Mouse (Mus musculus): ENCODE measurements around the gene Rcan1.
"Not testable (repeated sequence)": the region's sequence is repeated elsewhere in the genome, so short reads cannot be mapped to it uniquely, and the experiment has no call there.

Rcan1 gene

DNA sequence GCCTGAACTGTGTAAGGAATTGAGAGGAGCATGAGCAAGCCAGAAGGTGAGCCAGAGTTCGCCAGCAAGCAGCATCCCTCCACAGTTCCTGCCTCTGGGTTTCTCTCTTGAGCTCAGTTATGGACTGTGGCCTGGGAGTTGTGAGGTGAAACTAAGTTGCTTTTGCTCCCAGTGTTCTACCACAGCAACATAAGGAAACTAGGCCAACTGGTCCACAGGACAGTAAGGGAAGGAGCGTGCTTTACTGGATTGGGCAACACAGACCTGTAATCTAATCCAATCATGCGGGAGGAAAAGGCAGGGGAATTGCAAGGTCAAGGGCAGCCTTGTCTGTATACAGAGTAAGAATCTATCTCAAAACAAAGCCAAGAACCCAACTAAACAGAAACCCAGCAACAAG lies 37.5 kb downstream of the Rcan1 start:
- DNase-seq (ENCODE audit: low spot score in 2 of 2): no peak

DNA sequence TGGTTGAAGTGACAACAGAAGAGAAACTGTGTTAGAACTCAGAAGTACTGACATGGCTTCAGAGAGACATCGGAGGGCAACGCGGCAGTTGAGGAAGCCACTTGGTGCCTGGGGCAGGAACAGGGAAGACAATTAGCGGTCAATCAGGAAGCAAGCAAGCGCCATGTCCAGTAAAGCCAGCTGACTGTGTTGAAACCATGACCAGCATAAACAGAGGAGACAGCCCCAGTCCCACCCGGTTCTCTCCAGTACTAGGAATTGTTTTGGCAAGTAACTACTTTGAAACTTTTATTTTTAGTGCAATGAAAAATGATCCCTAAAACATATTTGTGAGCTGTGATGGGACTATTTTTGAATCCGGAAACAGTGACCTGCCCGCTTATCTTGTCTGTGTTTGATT lies 39.9 kb downstream of the Rcan1 start:
- no peak for DNase-seq (ENCODE audit: low spot score in 2 of 2)

DNA sequence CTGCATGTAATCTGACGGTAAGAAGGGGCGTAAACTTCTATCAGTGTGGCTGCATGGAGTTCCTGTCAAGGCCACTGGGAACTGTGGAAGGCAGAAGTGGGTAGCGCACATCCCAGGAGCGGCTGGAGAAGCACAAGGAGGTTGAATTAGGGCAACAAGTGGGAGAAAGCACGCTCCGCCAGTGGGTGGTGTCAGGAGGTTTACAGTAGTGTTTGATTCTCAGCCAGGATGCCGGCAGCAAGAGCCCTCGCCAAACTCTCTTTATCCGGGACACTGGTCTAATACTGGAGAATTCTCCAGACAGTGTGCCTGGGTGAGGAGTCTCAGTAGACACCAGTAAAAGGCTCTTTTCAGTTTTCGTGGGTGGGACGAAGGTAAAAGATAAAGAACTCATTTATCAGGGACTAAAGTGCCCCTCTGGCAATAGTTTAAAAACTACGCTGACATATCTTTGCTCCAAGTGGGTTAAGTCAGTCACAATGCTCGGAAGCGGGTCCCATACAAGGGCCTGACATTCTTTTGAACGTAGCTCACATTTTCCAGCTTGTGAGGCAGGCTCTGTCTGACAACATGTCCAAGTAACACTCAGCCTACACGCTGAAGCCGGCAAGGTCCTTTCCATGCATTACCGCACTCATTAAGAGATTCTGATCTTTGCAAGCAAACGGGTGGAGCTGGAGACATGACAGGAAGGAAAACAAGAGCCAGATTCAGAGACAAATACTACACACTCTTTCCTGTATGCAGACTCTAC lies 42.3 kb downstream of the Rcan1 start:
- peak; percentile 71 to 76 for DNase-seq (ENCODE audit: low spot score in 2 of 2)

DNA sequence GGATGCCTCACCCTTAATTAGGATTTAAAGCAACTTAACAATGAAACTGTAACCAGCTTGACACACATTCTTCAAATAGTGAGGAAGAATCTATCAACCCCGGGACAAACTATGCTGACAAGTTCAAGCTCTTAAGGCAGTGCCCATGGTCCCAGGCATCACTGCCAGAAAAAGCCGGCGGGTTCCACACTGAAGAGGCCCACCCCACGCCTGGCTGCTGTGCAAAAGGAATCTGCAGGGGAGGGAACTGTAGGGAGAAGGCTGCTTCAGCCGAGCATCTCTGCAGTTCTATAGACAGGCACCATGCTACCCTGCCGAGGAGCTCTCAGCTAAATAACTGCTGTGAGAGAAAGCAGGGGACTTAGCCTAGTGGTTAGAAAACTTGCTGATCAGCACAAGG lies 44.0 kb downstream of the Rcan1 start:
- no peak for DNase-seq (ENCODE audit: low spot score in 2 of 2)

DNA sequence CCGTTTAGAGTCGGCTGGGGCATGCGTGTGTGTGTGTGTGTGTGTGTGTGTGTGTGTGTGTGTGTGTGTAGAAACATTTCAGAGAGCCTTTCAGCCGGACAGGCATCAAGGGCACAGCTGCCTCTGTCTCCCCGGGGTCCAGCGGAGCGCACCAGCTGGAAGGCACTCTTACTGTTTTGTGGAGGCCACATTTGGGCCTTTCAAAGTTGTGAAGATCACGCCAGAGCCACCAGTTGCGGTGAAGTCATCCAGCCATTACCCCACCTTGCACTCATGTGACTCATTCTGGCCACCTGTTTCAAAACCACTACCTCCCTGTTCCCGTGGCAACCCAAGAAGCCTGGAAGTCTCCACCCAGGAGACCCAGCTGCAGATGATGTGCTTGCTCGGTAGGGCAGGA lies 44.8 kb downstream of the Rcan1 start:
- DNase-seq (ENCODE audit: low spot score in 2 of 2): no peak

DNA sequence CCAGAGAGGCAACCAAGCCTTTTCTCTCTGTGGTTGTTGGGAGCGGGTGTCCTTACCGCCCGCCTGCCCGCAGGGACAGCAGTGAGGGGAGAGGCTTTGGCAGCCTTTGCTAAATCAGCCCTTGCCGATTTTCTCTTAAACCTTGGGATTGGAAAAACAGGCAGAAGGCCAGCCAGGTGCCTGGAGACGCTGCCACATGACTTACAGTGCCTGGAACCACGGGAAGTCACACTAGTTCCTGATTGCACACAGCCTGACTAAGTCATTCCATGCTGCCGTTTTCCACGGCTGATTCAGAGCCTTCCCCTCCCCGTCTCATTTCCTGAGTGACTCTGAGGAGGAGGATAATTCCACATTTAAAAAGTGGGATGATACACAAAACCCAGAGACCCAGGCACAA lies 47.3 kb downstream of the Rcan1 start:
- peak in 1 of 2 experiments; percentile 23 for DNase-seq (ENCODE audit: low spot score in 2 of 2)

DNA sequence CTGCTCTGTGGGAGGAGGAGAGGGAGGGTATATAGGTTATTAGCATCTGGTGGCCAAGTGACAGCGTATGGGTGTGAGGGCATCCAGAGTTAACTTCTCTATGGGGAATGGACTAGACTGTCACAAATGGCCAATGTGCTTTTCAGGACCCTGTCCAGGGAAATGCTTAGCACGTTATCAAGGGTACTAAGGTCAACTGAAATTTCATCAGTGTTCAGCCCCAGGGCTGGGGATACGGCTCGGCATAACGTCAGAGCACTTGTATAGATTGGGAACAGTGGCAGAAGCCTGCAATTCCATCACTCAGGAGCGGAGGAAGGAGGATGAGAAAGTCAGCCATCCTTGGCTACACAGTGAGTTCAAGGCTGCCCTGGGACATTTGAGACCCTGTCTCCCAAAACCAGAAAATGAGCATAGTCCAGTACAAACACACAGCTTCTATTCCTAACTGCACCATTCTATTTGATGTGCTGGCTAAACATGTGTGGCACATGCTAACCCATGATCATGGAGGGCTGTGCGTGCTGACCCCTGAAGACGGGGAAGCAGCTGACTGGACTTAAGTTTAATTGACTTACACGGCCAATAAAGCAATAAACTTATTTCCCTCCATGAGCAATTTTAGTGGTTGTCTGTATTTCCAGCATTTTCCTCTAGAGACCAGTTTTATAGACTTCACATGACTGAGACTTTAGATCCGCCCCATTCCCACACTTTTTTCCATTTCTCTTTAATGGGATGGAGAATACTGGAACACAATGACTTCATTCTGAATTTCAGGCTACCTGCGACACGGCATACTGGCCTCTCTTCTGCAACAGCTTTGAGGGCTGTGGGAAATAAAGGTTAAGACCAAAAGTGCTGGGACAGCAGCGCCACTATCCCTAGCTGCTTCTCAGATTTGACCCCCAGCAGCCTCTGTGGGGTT lies 48.0 kb downstream of the Rcan1 start:
- DNase-seq (ENCODE audit: low spot score in 2 of 2): no peak

DNA sequence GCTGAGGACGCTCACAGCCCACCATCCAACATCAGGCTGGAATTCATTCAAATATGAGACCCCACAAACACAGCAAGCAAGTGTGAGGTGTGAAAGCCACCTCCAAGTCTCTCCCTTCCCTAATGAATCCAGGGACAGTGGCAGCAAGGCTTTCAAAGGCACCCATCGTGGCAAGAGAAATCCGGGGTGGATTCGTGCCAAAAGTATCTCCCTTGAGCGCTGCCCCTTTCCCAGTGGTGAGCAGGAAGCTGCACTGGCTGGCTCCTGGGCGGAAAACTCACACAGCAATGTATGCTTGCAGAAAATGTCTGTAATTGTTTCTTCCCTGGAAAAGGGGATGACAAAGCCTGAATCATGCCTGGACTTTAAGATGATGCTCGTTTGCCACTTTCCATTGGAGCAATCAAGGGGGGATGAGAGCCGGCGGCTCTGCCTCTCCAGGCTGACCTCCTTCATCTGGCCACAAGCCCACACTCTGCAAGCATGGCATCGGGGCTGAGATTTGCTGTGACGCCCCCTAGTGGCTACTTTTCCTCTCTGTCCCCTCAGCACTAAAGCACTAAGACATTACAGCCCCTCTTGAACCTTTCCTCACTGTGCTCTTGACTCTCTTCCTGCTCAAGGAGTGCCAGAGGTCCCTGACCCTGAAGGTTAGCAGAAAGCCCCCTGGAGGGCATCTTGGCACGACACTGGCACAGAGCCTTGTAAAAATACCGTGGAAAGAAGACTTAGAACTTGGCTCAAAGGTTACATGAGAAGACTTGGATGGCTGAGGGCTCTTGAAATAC lies 49.3 kb downstream of the Rcan1 start:
- no peak for DNase-seq (ENCODE audit: low spot score in 2 of 2)

DNA sequence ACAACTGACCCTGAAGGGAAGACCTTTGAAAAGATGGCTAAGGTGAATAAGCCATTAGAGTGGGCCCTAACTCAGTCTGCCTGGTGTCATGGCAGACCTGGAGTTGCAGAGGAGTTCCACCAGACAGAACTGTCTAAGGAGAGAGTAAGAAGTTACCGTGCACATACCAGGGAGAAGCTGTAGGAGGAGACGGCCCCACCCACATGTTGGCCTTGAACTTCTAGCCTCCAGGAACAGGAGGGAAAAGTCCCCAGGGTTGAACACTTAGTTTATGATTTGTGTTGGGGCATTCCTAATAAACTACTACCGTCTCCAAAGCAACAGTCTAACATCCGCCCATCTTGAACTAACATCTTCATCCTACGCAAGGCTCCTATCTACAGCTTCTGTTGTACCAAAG lies 50.0 kb downstream of the Rcan1 start:
- DNase-seq (ENCODE audit: low spot score in 2 of 2): no peak

DNA sequence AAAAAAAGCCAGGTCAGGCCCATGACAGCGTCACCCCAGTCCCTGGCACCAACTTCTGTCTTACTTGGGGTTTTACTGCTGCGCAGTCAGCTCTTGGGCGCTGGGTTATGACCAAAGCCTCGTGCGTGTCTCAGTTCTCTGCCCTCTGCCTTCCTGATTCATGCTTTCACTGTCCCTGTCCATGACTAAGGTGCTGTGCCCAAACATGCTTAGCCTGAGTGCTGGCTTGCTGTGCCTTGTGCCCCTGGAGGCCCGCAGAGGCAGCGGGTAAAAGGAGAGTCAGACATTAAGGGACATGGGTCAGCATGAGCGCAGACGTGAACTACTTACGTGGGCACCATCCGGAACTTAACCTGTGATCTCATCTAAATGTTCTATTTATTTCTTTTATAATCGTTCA lies 51.6 kb downstream of the Rcan1 start:
- DNase-seq (ENCODE audit: low spot score in 2 of 2): no peak

DNA sequence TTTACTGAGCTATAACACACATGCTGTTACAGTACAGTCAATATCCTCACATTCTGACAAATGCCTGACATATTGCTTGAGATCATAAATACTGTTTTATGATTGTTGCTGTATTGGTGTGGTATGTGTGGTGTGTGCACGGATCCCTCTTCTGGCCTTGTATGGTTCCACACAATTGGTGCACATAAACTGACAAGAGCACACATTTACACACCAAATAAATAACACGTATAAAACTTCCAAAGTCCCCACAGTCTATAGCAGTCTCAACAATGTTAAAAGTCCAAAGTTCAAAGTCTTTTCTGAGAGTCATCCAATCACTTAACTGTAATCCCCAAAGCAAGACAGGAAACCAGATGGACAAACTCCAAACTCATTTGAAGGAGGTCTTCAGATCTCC lies 53.4 kb downstream of the Rcan1 start:
- no peak for DNase-seq (ENCODE audit: low spot score in 2 of 2)

DNA sequence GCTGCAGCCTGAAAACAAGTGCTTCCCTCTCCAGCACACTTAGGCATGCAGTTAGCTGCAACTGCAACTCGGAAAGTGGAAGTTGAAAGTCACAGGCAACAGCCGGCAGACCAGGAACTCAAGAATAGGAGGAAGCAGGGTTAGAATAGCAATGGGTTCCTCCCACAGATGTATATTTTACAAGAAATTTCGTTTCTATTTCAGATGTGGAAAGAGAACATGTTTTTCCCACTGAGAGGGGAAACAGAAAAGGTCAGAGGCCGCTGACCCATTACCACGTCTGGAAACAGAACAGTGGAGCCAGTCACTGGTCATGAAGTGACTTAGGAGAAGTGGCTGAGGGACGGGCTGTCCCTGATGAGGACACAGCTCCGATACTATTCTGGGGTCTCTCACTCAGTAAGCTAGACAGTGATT lies 55.0 kb downstream of the Rcan1 start:
- DNase-seq (ENCODE audit: low spot score in 2 of 2): peak; percentile 33 to 63

DNA sequence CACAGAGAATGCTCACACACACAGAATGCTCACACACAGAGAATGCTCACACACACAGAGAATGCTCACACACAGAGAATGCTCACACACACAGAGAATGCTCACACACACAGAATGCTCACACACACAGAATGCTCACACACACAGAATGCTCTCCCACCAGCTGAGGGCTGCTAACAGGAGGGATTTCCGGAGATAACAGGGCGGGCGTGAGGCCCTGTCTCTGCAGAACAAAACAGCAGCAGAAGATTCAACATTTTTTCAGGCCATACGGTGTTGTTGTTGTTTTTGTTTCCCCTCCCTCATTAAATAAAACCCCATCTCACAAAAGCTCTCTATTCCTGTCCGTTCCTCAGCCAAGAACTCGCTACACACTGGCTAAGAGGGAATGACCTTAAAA lies 55.6 kb downstream of the Rcan1 start:
- not testable (repeated sequence) for DNase-seq (ENCODE audit: low spot score in 2 of 2)

DNA sequence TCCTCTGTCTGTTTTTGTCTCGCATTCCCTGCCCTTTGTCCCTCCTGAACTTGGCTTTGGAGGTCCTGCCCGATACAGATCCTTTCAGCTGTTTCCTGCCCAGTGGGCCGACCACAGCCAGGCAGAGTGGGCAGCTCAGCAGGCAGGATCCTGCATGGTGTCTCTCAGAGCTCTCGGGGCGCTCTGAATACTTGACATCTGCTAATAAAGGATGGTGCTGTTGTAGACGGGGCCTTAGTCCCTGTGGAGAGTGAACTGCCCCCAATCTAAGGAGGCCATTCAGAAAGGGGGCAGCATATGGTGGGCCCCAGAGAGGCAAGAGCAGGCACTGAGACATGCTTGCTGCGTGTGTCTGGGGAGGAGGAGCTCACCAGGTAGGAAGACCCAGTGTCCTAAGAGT lies 57.8 kb downstream of the Rcan1 start:
- no peak for DNase-seq (ENCODE audit: low spot score in 2 of 2)

DNA sequence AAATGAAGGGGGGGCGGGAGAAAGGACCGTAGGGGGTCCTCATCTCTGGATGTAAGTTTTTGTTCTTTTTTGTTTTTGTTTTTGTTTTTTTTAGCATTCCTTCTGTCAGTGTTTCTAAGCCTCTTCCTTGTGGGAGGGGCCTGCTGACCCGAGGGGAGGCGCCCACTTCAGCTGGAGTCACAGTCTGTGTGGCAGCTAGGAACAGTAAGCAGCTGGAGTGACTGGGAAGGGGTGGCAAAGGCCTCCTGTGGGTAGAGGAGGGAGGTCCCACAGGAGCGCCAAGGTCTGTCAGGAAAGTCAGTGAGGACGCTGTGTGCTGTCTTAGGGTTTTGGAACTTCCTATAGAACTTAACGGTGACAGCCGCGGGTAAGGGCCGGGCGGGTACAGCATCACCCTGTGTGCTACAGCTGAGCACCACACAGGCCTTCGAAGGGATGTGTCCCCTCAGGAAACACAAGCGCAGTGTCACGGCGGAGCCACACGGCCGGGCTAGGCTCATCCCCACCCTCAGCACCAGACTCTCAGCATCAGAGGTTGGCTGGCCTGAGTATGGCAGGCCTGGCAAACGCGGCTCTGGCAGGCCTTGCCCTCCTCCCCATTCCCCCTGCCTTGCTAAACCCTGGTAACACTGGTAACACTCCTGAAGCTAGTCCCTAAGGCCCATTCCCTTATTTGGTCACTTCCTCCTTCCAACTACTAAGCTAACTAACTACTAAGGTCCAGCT lies 58.5 kb downstream of the Rcan1 start:
- DNase-seq (ENCODE audit: low spot score in 2 of 2): no peak

DNA sequence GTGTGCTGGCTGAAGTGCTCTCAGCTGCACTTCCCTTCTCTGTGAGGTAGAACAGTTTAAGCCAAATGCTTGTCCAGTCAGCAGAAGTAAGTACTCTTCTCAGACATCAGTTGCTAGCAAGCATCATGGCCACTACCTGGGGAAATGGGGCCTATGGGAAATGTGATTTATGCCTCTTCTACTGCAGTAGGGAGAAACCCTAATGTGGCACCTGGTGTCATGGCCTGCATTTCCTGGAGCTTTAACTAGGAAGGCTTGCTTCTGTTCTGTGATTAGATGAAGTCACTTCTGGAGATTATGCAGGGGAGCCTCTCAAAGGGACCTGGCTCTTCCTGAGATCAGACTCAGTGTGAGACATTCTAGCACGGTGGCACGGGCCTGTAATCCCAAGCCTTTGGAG lies 60.3 kb downstream of the Rcan1 start:
- no peak for DNase-seq (ENCODE audit: low spot score in 2 of 2)

DNA sequence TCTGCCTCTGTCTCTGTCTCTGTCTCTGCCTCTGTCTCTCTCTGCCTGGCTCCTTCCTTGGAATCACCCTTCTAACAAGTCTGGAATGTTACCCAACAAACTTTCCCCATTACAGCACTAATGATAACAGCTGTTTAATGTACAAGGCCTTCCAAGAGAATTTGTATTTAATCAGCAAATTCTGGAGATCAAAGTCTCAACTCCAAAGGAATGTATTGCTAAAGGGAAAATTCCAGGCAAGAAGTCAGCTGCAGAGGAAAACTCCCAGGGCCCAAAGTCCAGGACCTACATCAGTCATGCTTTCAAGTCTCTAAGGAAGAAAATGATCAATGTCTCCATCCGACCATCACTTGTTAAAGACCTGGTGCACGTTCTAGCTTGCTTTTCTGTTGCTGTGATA lies 62.8 kb downstream of the Rcan1 start:
- DNase-seq (ENCODE audit: low spot score in 2 of 2): no peak

DNA sequence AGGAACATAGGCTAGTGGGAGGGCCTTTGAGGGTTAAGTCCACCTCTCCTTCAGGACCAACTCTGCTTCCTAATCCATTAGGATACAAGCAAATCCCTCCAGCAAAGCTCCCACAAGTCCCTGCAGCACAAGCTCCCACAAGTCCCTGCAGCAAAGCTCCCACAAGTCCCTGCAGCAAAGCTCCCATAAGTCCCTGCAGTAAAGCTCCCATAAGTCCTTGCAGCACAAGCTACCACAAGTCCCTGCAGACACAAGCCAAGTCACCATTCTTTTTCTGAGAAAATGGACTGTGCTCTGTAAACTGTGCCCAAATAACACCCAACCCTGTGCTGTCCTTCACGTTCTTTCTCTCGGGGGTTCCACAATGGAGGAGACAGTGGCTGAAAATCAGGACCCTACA lies 66.5 kb downstream of the Rcan1 start:
- DNase-seq (ENCODE audit: low spot score in 2 of 2): no peak

DNA sequence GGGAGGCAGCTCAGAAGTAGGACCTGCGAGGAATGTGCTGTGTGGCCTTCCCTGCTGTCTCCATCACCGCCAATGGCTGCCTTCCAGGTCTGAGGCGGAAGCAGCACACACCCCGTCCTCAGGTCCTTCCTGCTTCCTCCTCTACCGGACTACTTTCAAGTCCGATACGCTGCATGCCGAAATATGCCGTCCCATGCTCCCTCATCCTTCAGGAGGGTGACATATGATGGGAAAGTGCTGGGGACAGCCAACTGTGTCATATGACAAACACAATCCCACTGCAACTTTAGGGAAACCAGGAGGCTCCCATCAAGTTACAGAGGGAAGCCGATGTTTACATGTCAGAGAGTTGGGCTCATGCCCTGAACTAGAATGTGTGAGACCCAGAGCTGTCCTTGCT lies 67.6 kb downstream of the Rcan1 start:
- peak; percentile 39 to 43 for DNase-seq (ENCODE audit: low spot score in 2 of 2)

DNA sequence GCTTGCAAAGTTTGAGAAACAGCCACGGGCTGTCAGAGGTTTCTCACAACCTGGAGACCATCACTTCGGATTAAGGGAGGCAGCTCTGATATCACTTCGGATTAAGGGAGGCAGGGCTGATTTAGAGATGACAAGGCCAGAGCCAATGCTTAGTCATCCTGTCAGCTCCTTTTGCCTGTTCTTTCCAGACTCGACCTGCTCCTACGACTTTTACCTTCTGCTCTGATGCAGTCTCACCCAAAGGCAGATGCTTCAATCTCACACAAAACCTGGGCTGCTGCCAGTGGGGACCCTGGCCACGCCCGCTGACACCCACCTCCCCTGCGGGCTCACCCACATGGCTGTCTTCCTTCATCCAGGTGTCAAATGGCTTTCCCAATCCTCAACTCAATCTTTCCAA lies 68.5 kb downstream of the Rcan1 start:
- DNase-seq (ENCODE audit: low spot score in 2 of 2): no peak

DNA sequence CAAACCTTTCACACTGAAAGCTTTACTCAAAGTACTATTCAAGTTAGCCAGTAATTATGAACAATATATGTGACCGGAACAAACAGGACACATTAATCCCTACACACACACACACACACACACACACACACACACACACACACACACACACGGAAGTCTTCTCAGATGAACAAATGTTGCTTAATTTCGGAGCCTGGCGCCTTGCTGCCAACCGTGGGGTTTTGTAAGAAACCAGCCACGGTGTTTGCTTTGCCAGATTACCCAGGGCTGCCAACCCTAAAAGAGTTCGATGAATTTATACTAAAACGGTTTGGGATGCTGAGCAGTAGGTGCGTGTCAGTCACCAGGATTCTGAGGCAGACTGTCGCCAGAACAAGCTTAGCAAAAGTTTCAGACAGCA lies 69.5 kb downstream of the Rcan1 start:
- DNase-seq (ENCODE audit: low spot score in 2 of 2): no peak
